In the genomic region with DNA sequence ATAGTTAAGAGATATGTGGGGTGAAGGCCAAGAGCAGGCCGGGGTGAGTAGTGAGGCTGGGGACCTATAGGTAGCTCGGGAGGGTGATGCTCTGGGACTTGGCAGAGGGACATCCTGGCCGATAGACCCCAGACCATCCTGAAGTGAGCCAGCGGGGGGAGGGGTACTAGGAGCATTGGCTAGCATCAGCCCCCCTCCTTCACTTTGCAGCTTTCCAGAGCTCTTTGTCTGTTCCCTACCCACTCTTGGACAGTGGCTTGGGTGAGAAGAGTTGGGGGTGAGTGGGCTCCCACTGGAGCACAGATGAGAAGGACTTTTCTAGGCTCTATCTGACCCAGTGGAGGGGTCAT, we compare ENCODE assay signal across 13 mouse cellular contexts. TPM values are rescaled to one million over a fixed set of nuclear protein-coding genes. Genes with fewer than 3 reads are reported as not detected.
DNase-seq lines count a peak whose midpoint lies in the region; ATAC-seq lines count a peak whose summit lies in the region.
"Had no signal": no experiment of that assay in that cellular context is flagged by ENCODE, and none has a peak within 500 bp of the region (broad histone marks: within the 10 kb centered on the region; RNA-seq: fewer than 3 reads in every experiment).

No protein-coding gene starts in this region.

- peak overlapping the region; percentile 40 for H3K4me3 ChIP-seq in embryonic facial prominence, embryonic 15.5 days (replicated peaks)
- no peak overlapping the region for H3K4me3 ChIP-seq in limb, embryonic 10.5 days
- no peak overlapping the region for H3K4me3 ChIP-seq in neural tube, embryonic 12.5 days
- H3K4me3 ChIP-seq: erythroblast, embryonic 14.5 days; heart, embryonic 10.5 days had no signal

- peak overlapping the region; percentile 80 for H3K27ac ChIP-seq in embryonic facial prominence, embryonic 15.5 days (replicated peaks)
- peak overlapping the region; percentile 37 for H3K27ac ChIP-seq in limb, embryonic 10.5 days
- no peak overlapping the region for H3K27ac ChIP-seq in neural tube, embryonic 12.5 days
- H3K27ac ChIP-seq: heart, embryonic 10.5 days had no signal

- ATAC-seq in embryonic facial prominence, embryonic 15.5 days (ENCODE audit: insufficient number of reproducible peaks, low FRiP score, low TSS enrichment, low read depth) = no peak
- ATAC-seq in neural tube, embryonic 12.5 days (ENCODE audit: low FRiP score, low read depth) = no peak; the same call in 1 of the 2 replicates
- ATAC-seq: intestine, postnatal 0 days had no signal

- peaks cover 19% of the 10 kb centered on the region; the same call in 1 of the 2 replicates for H3K27me3 ChIP-seq in embryonic facial prominence, embryonic 15.5 days
- peaks cover 48% of the 10 kb centered on the region for H3K27me3 ChIP-seq in limb, embryonic 10.5 days (ENCODE audit: low read depth, poor library complexity, severe bottlenecking)
- no peaks in the 10 kb centered on the region for H3K27me3 ChIP-seq in neural tube, embryonic 12.5 days (replicated peaks)

- no peaks in the 10 kb centered on the region for H3K9me3 ChIP-seq in embryonic facial prominence, embryonic 15.5 days (replicated peaks)
- no peaks in the 10 kb centered on the region for H3K9me3 ChIP-seq in limb, embryonic 10.5 days (replicated peaks)
- H3K9me3 ChIP-seq in neural tube, embryonic 12.5 days = no peaks in the 10 kb centered on the region
- H3K9me3 ChIP-seq: heart, embryonic 10.5 days had no signal

- peaks cover 27% of the 10 kb centered on the region for H3K4me1 ChIP-seq in embryonic facial prominence, embryonic 15.5 days
- peaks cover 72% of the 10 kb centered on the region for H3K4me1 ChIP-seq in limb, embryonic 10.5 days
- peaks cover 47% of the 10 kb centered on the region for H3K4me1 ChIP-seq in neural tube, embryonic 12.5 days

- no peaks in the 10 kb centered on the region for H3K36me3 ChIP-seq in embryonic facial prominence, embryonic 15.5 days
- no peaks in the 10 kb centered on the region; the same call in 1 of the 2 replicates for H3K36me3 ChIP-seq in limb, embryonic 10.5 days
- peaks cover 3% of the 10 kb centered on the region; the same call in 1 of the 2 replicates for H3K36me3 ChIP-seq in neural tube, embryonic 12.5 days
- H3K36me3 ChIP-seq: heart, embryonic 10.5 days had no signal

- H3K4me2 ChIP-seq in embryonic facial prominence, embryonic 15.5 days (replicated peaks) = peak overlapping the region; percentile 51
- peak overlapping the region; percentile 44 for H3K4me2 ChIP-seq in neural tube, embryonic 12.5 days (replicated peaks)

- DNase-seq in cerebellum, postnatal 14 days = peak; percentile 59 to 66
- no peak for DNase-seq in cerebellum, adult 8-10 months
- DNase-seq in limb, embryonic 10.5 days (ENCODE audit: low spot score) = peak; percentile 30
- DNase-seq in yolk sac, embryonic 10.5 days (ENCODE audit: low spot score) = no peak
- no peak for DNase-seq in layer of hippocampus, postnatal 36 days
- DNase-seq in adrenal gland, postnatal 36 days = no peak

- WGBS in embryonic facial prominence, embryonic 15.5 days = 27% methylated on average over 4 of the region's 4 CpGs
- WGBS in limb, embryonic 10.5 days = 25% methylated on average over 4 of the region's 4 CpGs
- WGBS in neural tube, embryonic 12.5 days = 24% methylated on average over 4 of the region's 4 CpGs

- no peak overlapping the region for H3K9ac ChIP-seq in embryonic facial prominence, embryonic 15.5 days
- no peak overlapping the region for H3K9ac ChIP-seq in neural tube, embryonic 12.5 days

RNA-seq across cellular contexts. Expression of a gene that starts 10.2 kb away (rescaled TPM):
- polyA plus RNA-seq in embryonic facial prominence, embryonic 15.5 days (2015; fragmentation: Nextera tagmentation; extraction: Ambion mirVana) = 0.37 and 0.43 TPM in 2 replicates
- 0.64 and 0.65 TPM in 2 replicates for polyA plus RNA-seq in limb, embryonic 10.5 days (2016; fragmentation: Nextera tagmentation; extraction: Ambion mirVana)
- 3.0 and 3.7 TPM in 2 replicates for polyA plus RNA-seq in neural tube, embryonic 12.5 days (2016; fragmentation: Nextera tagmentation; extraction: Ambion mirVana)
- under 1 TPM; 0.46 to 0.50 TPM for total RNA-seq in layer of hippocampus, postnatal 36 days (2021)
- total RNA-seq in adrenal gland, postnatal 36 days (2021) = under 1 TPM in 1 of 2 experiments, not detected in 1; 0.07 TPM
- polyA plus RNA-seq: erythroblast, embryonic 14.5 days; heart, embryonic 10.5 days; intestine, postnatal 0 days; spleen, adult 2 months had no signal

RNA-seq across cellular contexts. Expression of a gene that starts 10.3 kb away (rescaled TPM):
- 0.79 and 0.91 TPM in 2 replicates for polyA plus RNA-seq in embryonic facial prominence, embryonic 15.5 days (2015; fragmentation: Nextera tagmentation; extraction: Ambion mirVana)
- 1.3 and 1.7 TPM in 2 replicates for polyA plus RNA-seq in limb, embryonic 10.5 days (2016; fragmentation: Nextera tagmentation; extraction: Ambion mirVana)
- 11.7 and 11.9 TPM in 2 replicates for polyA plus RNA-seq in neural tube, embryonic 12.5 days (2016; fragmentation: Nextera tagmentation; extraction: Ambion mirVana)
- under 1 TPM in 1 of 2 experiments, not detected in 1; 0.58 TPM for total RNA-seq in layer of hippocampus, postnatal 36 days (2021)
- under 1 TPM; 0.33 TPM for total RNA-seq in adrenal gland, postnatal 36 days (2021)
- polyA plus RNA-seq: erythroblast, embryonic 14.5 days; spleen, adult 2 months had no signal

RNA-seq across cellular contexts. Expression of a gene that starts 28.1 kb away (rescaled TPM):
- polyA plus RNA-seq in embryonic facial prominence, embryonic 15.5 days (2015; fragmentation: Nextera tagmentation; extraction: Ambion mirVana) = not detected in 2 replicates
- polyA plus RNA-seq in limb, embryonic 10.5 days (2016; fragmentation: Nextera tagmentation; extraction: Ambion mirVana) = not detected in 2 replicates
- polyA plus RNA-seq in neural tube, embryonic 12.5 days (2016; fragmentation: Nextera tagmentation; extraction: Ambion mirVana) = 0.74 and 0.86 TPM in 2 replicates
- not detected for total RNA-seq in layer of hippocampus, postnatal 36 days (2021)
- not detected for total RNA-seq in adrenal gland, postnatal 36 days (2021)
- total RNA-seq: left cerebral cortex, postnatal 36 days had no signal
- polyA plus RNA-seq: erythroblast, embryonic 14.5 days; heart, embryonic 10.5 days; intestine, postnatal 0 days; spleen, adult 2 months had no signal

Comparison
In these comparisons a context has a peak if more than half of its experiments do, and no peak if none do; other contexts are left out.
1. DNase-seq: peak in cerebellum, postnatal 14 days (2 of 2) and limb, embryonic 10.5 days (single experiment); none in cerebellum, adult 8-10 months (single experiment), yolk sac, embryonic 10.5 days (single experiment), layer of hippocampus, postnatal 36 days (0 of 2) and adrenal gland, postnatal 36 days (0 of 2).